Mouse (Mus musculus) lung, embryonic 15.5 days (tissue): ENCODE data around the gene Bcar1. TPM values are rescaled to one million over a fixed set of nuclear protein-coding genes. Genes with fewer than 3 reads are reported as not detected.

Experiments
- ATAC-seq: fragments of 200-750 bp; cut with Nextera tagmentation; 2 replicates; pipeline ENCODE4 v1.8.0; 2017; ENCODE audit warnings: moderate number of reproducible peaks, borderline replicate concordance; ENCODE audit not compliant: low FRiP score, low TSS enrichment; ENCODE audit errors: extremely low read depth
- H3K27ac ChIP-seq: fragments of 300-500 bp; sonication (generic); 2 replicates; pipeline ENCODE4 v1.5.1; 2015; ENCODE audit warnings: moderate library complexity, mild to moderate bottlenecking, inconsistent platforms
- H3K27me3 ChIP-seq: fragments of 300-500 bp; sonication (generic); 2 replicates; pipeline ENCODE4 v1.6.1; 2015; ENCODE audit warnings: inconsistent platforms
- H3K36me3 ChIP-seq: fragments of 300-500 bp; sonication (generic); 2 replicates; pipeline ENCODE4 v1.6.1; 2015; ENCODE audit warnings: inconsistent platforms
- H3K4me1 ChIP-seq: fragments of 300-500 bp; sonication (generic); 2 replicates; pipeline ENCODE4 v1.6.1; 2015; ENCODE audit warnings: inconsistent platforms
- H3K4me2 ChIP-seq: fragments of 300-500 bp; sonication (generic); 2 replicates; pipeline ENCODE4 v1.6.1; 2015; ENCODE audit warnings: inconsistent platforms, mild to moderate bottlenecking, moderate library complexity
- H3K4me3 ChIP-seq: fragments of 300-500 bp; sonication (generic); 2 replicates; pipeline ENCODE4 v1.5.1; 2015; ENCODE audit warnings: mild to moderate bottlenecking, inconsistent platforms
- H3K9ac ChIP-seq: fragments of 300-500 bp; sonication (generic); 2 replicates; pipeline ENCODE4 v1.6.1; 2015; ENCODE audit warnings: inconsistent platforms
- H3K9me3 ChIP-seq: fragments of 300-500 bp; sonication (generic); 2 replicates; pipeline ENCODE4 v1.6.1; 2016; ENCODE audit warnings: inconsistent platforms
- WGBS: fragments of 180-500 bp; shearing (Covaris S2); methylation state at CpG from one replicate; pipeline ENCODE4 v1.1.7; 2015; 5-methylcytosine and 5-hydroxymethylcytosine counted together
- polyA plus RNA-seq: library from polyadenylated mRNA; unstranded; fragments of >200 nt; fragmentation: Nextera tagmentation; extraction: Ambion mirVana; gene quantifications from 2 replicates; pipeline ENCODE4 v1.2.1, GENCODE M21; 2015

The Bcar1 gene
- polyA plus RNA-seq, 1 experiment from 2014 or later, result 42.6 TPM

DNA sequence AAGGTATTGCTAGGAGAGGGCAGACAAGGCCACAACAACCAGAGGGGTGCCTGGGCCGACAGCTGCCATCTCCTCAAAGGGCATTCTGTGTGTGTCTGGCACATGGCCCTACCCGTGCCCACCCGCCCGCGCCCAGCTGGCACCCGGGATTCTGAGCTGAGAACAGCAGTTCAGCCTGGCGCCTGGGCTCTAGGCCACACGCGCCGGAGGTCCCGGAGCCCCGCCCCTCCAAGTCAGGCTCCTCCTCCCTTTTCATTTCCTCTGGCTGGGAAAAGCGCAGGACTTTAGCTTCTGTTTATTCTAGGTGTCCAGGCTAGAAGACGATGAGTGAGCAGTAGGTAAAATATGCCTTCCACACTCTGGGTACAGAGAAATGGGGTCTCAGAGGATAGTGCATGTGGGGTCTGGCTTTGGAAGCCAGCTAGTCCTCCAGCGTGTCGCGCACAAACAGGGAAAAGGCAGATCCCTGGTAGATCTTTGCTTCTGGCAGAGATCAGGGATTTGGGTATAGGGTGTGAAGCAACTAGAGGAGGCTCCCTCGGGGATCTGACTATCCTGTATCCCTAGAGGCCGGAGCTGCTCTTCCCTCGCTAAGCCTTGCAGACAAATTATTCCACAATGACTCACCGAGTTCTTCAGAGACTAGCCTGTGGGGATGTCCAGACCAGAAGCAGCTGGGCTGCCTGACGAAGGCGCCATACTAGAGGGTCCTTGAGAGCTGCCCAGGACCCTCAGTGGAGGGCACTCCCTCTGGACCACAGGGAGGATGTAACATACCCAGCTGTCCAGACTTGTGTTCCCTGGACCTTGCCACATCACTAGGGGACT lies 2.2 kb upstream of the Bcar1 start:
- Histone ChIP-seq H3K9me3 (no peaks in the 10 kb centered on the region), H3K4me2 (peak overlapping the region; percentile 59), H3K4me3 (peak overlapping the region; percentile 35), H3K36me3 (no peaks in the 10 kb centered on the region), H3K4me1 (peaks cover 54% of the 10 kb centered on the region), H3K27me3 (no peaks in the 10 kb centered on the region), H3K27ac (peak overlapping the region; percentile 84), H3K9ac (peak overlapping the region; percentile 31)
- peak; percentile 58; the same call in 1 of the 2 replicates for ATAC-seq
- 4% methylated on average over 23 of the region's 23 CpGs for WGBS

DNA sequence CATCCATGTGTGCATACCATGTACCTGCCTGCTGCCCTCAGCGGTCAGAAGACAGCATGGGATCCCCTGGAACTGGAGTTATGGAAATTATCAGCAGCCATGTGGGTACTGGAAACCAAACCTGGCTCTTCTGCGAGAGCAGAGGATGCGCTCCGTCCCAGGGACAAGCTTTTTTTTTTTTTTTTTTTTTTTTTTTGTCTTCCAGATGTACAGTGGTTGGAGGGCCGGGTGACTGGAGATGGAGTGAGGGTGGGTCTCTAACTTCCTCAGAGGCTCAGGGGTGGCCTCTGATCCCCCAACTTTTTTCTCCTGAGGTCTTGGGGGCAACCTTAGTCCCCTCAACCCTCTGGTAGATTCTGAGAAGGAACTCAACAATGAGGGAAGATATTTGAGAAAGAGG lies 1.5 kb upstream of the Bcar1 start:
- Histone ChIP-seq H3K9ac (0 out of 2 replicates have a peak overlapping the region, but pooled peaks have one; percentile 31), H3K27ac (peak overlapping the region; percentile 84), H3K36me3 (no peaks in the 10 kb centered on the region), H3K4me3 (peak overlapping the region; percentile 35; the same call in 1 of the 2 replicates), H3K27me3 (no peaks in the 10 kb centered on the region), H3K4me1 (peaks cover 61% of the 10 kb centered on the region), H3K9me3 (no peaks in the 10 kb centered on the region), H3K4me2 (peak overlapping the region; percentile 59)
- 45% methylated on average over 5 of the region's 5 CpGs for WGBS
- no peak for ATAC-seq

DNA sequence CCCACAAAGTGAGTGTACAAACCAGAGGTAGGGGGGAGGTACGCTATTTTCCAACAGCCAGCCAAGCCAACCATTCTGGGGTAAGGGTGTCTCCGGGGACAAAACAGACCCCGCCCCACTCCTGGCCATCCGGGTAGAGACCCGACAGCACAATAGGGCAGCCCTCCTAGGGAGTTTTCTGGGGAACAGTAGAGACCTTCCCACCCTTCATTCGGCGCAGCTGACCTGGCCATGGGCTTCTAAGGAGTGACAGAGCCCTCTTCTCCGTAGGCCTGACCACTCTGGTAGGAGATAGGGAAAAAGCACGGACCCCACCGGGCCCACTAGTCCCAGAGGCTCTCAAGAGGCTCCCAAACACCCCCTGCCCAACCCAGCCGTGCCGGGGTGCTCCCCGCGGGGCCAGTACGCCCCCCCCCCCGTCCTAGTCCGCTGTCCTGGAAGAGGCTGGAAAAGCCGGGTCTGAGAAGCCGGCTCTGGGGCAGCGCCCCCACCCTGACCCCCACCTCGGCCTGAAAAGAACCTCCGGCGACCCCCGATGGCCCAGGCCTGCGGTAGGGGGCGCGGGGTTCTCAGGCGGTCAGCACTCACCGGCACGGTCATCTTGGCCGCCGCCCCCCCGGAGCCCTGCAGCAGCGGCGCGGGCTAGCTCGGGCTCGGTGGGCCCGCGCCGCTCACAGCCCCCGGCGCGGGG lies 363 bp downstream of the Bcar1 start:
- Histone ChIP-seq H3K27me3 (no peaks in the 10 kb centered on the region), H3K4me1 (peaks cover 76% of the 10 kb centered on the region), H3K9ac (peak overlapping the region; percentile 90), H3K4me3 (peak overlapping the region; percentile 84), H3K4me2 (peak overlapping the region; percentile 77), H3K27ac (peak overlapping the region; percentile 77), H3K9me3 (no peaks in the 10 kb centered on the region), H3K36me3 (no peaks in the 10 kb centered on the region)
- WGBS, result under 1% methylated on average over 44 of the region's 44 CpGs
- peak; percentile 12; the same call in 1 of the 2 replicates for ATAC-seq

DNA sequence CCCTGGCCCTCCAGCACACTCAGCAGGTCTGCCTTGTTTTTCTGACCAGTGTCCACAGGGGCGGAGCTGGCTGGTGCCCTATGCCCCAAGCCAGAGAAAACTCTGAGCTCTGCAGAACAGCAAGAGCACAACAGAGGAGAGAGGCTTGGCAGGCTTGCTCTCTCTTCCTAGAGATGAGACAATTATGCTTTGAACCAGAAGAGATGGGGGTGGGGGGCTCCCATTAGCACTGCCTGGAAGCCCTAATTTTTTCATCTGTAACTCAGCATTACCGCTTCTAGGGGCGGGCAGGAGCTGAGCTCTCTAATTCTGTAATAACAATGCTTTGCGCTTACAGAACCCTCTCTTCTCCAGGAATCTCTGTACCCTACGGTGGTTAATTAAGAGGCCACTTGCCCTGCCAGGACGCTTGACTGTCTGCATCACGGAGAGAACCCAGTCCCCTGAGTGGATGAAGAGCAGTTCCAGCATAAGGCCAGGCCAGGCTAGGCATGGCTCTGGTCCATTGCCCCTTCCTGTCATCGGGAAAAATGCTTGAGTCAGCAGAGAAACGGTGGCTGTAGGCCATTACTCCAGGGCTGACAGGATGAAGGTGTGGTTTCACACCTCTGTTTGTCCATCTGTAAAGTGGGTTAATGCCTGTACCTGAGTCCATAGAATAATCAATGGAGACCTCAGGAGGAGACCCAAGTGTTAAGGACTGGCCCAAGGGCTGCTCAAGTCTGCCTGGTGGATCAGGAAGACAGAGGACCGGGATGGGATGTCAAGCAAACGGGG lies 1.2 kb downstream of the Bcar1 start:
- peaks cover 77% of the 10 kb centered on the region for H3K4me1 ChIP-seq

DNA sequence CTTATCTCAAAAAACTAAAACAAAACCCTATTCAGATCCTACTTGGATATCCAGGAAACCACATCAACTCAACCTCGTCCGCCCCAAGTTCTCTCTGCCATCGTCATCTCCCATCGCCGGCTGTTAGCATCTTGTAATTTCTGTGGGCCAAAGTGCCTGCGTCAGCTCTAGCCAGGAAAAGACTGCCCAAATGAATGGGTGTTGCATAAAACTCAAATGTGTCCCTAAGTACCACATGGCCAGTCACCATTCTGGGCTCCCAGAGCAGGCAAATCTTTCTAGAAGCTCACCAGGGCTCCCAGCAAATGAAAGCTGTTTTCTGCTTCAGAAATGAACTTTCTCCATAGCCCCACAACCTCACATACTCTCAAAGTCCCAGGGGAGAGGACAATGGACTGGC lies 2.1 kb downstream of the Bcar1 start:
- Histone ChIP-seq H3K9me3 (no peaks in the 10 kb centered on the region), H3K9ac (0 out of 2 replicates have a peak overlapping the region, but pooled peaks have one; percentile 26), H3K36me3 (no peaks in the 10 kb centered on the region), H3K4me3 (no peak overlapping the region), H3K27me3 (no peaks in the 10 kb centered on the region), H3K4me2 (peak overlapping the region; percentile 77), H3K27ac (peak overlapping the region; percentile 77), H3K4me1 (peaks cover 80% of the 10 kb centered on the region)
- no peak for ATAC-seq
- 48% methylated on average over 6 of the region's 6 CpGs for WGBS

More for the DNA sequence above, 1.2 kb downstream of the Bcar1 start:
- 19% methylated on average over 11 of the region's 11 CpGs for WGBS
- H3K9ac ChIP-seq, result peak overlapping the region; percentile 90
- peak overlapping the region; percentile 84 for H3K4me3 ChIP-seq
- H3K27ac ChIP-seq, result peak overlapping the region; percentile 77
- peak overlapping the region; percentile 77 for H3K4me2 ChIP-seq
- H3K9me3 ChIP-seq, result no peaks in the 10 kb centered on the region
- H3K27me3 ChIP-seq, result no peaks in the 10 kb centered on the region
- no peak for ATAC-seq
- no peaks in the 10 kb centered on the region for H3K36me3 ChIP-seq

DNA sequence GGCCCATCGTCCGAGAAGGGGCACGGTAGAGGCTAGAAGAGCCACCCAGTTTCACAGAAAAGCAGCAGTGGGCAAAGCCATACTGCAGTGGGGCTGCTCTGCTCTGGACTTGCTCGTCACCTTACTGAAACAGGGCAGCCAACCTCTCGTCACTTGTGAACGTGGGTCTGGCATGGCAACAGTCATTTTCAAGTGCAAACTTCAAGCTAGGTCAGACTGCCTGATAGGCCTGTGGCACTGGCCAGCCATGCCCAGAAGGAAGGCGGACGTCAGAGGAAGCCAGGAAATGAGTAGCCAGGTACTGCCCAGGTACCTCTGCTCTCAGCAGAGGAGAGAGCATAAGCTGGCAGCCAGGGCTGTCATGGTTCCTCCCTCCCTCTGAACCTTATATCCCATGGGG lies 2.6 kb downstream of the Bcar1 start:
- no peaks in the 10 kb centered on the region for H3K36me3 ChIP-seq
- no peaks in the 10 kb centered on the region for H3K9me3 ChIP-seq
- no peak for ATAC-seq
- H3K4me1 ChIP-seq, result peaks cover 80% of the 10 kb centered on the region
- H3K4me2 ChIP-seq, result peak overlapping the region; percentile 77; the same call in 1 of the 2 replicates
- H3K9ac ChIP-seq, result no peak overlapping the region
- H3K4me3 ChIP-seq, result no peak overlapping the region
- H3K27me3 ChIP-seq, result no peaks in the 10 kb centered on the region
- no peak overlapping the region for H3K27ac ChIP-seq
- 66% methylated on average over 8 of the region's 8 CpGs for WGBS

DNA sequence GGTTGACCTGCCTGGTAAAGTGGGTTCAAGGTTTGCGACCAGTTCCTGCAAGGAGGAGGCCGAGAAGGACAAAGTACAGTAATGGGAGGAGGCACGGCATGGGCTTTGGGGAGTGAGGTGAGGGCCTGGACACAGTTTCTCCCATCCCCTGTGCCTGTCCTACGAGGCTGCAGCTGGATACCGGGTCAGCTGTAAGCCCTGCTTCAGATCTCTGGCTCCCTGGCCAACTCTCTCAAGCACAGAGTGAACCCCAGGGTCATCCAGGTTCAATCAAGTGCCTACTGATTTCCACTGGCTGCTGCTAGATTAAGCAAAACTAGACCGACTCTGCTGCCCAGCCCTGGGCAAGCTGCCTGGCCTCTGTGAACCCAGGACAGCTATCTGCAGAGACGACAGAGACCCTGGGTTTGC lies 3.3 kb downstream of the Bcar1 start:
- H3K27ac ChIP-seq, result no peak overlapping the region
- H3K4me1 ChIP-seq, result peaks cover 80% of the 10 kb centered on the region
- no peaks in the 10 kb centered on the region for H3K9me3 ChIP-seq
- 60% methylated on average over 7 of the region's 7 CpGs for WGBS
- ATAC-seq, result no peak
- no peak overlapping the region for H3K9ac ChIP-seq
- no peaks in the 10 kb centered on the region for H3K27me3 ChIP-seq
- H3K4me3 ChIP-seq, result no peak overlapping the region
- no peak overlapping the region for H3K4me2 ChIP-seq
- H3K36me3 ChIP-seq, result no peaks in the 10 kb centered on the region

DNA sequence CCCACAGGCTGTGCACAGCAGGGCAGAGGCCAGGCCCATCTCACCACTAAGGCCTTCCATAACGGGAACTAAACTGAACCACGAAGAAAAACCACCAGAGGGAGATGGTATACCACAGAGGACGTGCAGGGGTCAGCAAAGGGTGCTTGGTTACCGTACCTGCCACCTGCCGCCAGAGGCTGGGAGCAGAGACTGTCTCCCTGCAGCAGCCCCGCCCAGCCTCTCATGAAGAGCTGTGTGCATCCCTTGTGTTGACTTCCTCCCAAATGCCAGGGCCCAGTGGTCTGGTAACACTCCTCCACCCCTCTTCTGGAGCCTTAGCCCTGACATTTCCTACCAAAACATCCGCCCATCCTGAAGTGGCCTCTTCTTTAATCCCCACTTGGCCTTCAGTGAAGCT lies 4.0 kb downstream of the Bcar1 start:
- H3K9ac ChIP-seq, result no peak overlapping the region
- H3K36me3 ChIP-seq, result no peaks in the 10 kb centered on the region
- H3K4me3 ChIP-seq, result no peak overlapping the region
- H3K4me1 ChIP-seq, result peaks cover 81% of the 10 kb centered on the region
- ATAC-seq, result no peak
- peak overlapping the region; percentile 12; the same call in 1 of the 2 replicates for H3K4me2 ChIP-seq
- H3K9me3 ChIP-seq, result no peaks in the 10 kb centered on the region
- H3K27me3 ChIP-seq, result no peaks in the 10 kb centered on the region
- WGBS, result 40% methylated on average over 7 of the region's 7 CpGs
- H3K27ac ChIP-seq, result peak overlapping the region; percentile 30; the same call in 1 of the 2 replicates

DNA sequence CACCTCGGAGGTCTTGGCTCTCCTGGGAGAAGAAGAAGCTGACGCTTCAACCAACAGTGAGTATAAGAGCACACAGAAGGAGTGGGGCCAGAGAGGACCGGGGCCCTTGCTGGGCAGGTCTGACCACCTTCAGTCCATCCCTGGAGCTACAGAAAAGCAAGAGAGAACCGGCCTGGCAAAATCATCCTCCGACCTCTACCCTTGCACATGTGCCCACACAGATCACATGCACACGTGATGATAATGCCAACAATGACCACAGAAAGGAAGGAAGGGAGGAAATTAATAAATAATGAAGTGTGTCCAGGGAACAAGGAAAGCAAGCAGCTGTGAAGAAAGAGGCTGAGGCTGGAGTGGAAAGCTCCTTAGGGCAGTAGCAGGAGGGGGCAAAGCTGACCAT lies 4.7 kb downstream of the Bcar1 start:
- H3K9me3 ChIP-seq, result no peaks in the 10 kb centered on the region
- H3K4me1 ChIP-seq, result peaks cover 81% of the 10 kb centered on the region
- no peak overlapping the region for H3K9ac ChIP-seq
- H3K36me3 ChIP-seq, result no peaks in the 10 kb centered on the region
- no peak overlapping the region for H3K4me2 ChIP-seq
- no peak for ATAC-seq
- H3K27me3 ChIP-seq, result no peaks in the 10 kb centered on the region
- H3K4me3 ChIP-seq, result no peak overlapping the region
- WGBS, result 49% methylated on average over 6 of the region's 6 CpGs
- no peak overlapping the region for H3K27ac ChIP-seq

DNA sequence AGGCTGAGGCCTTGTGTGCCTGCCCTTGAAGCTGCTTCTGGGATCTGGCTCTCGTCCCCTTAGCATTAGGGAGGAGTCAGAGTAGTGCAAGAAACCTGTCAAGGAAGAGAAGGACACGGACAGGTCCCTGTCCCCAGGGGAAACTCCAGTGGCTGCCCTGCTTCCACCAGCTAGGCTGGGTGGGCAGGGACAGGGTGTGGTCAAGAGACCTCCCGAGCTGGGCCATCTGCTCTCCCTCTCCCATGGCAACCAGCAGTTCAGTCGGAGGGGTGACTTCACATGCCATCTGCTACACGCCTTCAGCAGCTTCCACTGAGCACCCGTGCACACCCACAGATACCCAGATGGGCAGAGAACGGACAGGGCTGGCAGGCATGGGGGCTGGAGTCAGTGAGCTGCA lies 7.3 kb downstream of the Bcar1 start:
- 0 out of 2 replicates have a peak overlapping the region, but pooled peaks have one; percentile 12 for H3K4me2 ChIP-seq
- no peaks in the 10 kb centered on the region for H3K9me3 ChIP-seq
- H3K9ac ChIP-seq, result no peak overlapping the region
- H3K4me3 ChIP-seq, result no peak overlapping the region
- 34% methylated on average over 7 of the region's 7 CpGs for WGBS
- no peaks in the 10 kb centered on the region for H3K27me3 ChIP-seq
- ATAC-seq, result no peak
- peak overlapping the region; percentile 90 for H3K27ac ChIP-seq
- no peaks in the 10 kb centered on the region for H3K36me3 ChIP-seq
- peaks cover 83% of the 10 kb centered on the region for H3K4me1 ChIP-seq

DNA sequence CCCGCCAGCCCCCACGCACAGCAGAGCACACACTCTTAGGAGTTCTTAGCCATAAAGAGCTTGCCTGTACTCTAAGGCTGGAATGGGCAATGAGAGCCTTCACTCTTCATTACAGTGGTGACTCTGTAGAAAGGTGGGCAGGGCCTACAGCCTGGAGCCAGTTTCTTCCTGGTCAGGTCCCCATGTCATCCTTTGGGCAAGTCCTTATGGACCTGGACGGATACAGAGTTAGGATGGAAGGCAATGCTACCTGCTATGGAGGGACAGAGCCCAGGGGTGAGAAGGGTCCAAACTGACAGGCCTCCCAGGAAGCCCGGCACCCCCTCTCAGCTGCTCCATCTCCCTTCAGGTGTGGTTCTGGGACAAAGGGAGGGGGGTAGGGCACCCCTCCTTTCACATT lies 7.8 kb downstream of the Bcar1 start:
- Histone ChIP-seq H3K4me1 (peaks cover 83% of the 10 kb centered on the region), H3K9me3 (no peaks in the 10 kb centered on the region), H3K36me3 (no peaks in the 10 kb centered on the region), H3K27ac (peak overlapping the region; percentile 90), H3K4me2 (peak overlapping the region; percentile 12; the same call in 1 of the 2 replicates), H3K27me3 (no peaks in the 10 kb centered on the region), H3K9ac (no peak overlapping the region), H3K4me3 (no peak overlapping the region)
- 54% methylated on average over 4 of the region's 4 CpGs for WGBS
- ATAC-seq, result no peak
